Mouse (Mus musculus) frontal cortex, adult 2 months (tissue): ENCODE results near the gene Dmrt2. TPM values are rescaled to one million over a fixed set of nuclear protein-coding genes. Genes with fewer than 3 reads are reported as not detected.

ENCODE experiments used
- DNase-seq, 2 experiments: peaks; one replicate each; pipeline ENCODE4 v3.0.0; 2022; ENCODE audit warnings: low spot score in 1 of 2; ENCODE audit errors: extremely low spot score in 1 of 2
- polyA plus RNA-seq: library from polyadenylated mRNA; depleted of rRNA; stranded (reverse); fragments of >200 nt; gene quantifications from 2 replicates; pipeline ENCODE4 v1.2.3, GENCODE M21; 2012; rRNA removed

Dmrt2 gene
- 1.1 and 1.3 TPM in 2 replicates for polyA plus RNA-seq

DNA sequence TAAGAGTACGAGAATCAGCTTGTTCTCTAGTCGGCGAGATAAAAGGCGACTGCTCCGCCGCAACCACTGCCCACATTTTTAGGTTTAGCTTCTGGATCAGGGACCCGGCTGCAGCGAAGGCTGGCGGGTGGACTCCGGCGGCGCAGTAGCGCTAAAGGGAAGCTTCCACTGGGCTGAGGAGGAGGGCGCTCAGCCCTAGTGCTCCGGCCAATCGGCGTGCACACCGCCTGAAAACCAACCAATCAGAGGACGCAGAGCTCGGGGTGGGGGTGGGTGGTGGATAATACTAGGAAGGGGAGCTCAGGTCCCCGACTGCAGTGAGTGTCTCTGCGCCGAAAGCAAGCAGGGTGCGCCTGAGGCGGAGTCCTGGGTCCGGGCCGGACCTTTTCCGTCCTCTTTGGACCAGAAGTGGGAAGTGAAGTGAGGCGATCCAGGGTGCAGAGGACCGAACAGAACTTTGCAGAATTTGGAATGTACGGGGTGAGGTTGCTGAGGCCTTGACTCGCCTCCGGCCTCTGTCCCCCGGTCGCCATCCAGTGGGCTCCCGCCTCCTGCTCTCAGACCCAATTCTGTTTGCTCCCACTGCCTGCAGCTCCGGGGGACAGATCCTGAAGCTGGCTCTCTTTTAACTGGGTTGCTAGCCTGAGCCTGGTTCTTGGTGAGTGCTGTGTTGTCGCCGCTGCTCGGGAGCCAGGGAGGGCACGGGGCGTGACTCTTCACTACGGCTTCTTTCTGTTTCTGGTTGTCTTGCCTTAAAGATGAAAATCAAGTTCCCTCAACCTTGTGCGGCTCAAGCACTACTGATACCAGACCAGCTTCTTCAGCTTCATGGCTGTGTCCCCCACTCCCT lies at the start of gene Dmrt2:
Dmrt2 (plus strand) TSS at position 311 of the 850 bp plus-strand sequence.
- peak in 1 of 2 experiments; percentile 37 for DNase-seq

GRCm38 (mm10) chr19:25628490-25628889 lies 43.7 kb upstream of the Dmrt2 start:
- peak in 1 of 2 experiments; percentile 82 for DNase-seq

DNA sequence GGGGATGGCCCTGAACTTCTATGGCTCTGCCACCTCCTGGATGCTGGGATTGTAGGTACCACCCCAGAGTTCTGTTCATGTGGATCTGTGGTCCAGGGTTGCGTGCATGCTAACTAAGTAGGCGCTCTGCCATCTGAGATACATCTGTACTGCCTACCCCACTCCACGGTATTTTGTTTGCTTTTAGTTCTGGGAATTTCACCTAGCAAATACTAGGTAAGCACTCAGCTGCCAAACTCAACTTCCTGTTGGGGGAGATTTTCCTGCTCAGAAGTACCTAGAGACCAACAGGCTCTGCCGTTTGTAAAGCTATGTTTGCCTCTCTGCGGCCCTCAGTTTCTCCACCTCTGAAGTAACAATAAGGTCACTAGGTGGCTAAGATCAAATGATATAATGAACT lies 37.1 kb upstream of the Dmrt2 start:
- DNase-seq, result no peak

DNA sequence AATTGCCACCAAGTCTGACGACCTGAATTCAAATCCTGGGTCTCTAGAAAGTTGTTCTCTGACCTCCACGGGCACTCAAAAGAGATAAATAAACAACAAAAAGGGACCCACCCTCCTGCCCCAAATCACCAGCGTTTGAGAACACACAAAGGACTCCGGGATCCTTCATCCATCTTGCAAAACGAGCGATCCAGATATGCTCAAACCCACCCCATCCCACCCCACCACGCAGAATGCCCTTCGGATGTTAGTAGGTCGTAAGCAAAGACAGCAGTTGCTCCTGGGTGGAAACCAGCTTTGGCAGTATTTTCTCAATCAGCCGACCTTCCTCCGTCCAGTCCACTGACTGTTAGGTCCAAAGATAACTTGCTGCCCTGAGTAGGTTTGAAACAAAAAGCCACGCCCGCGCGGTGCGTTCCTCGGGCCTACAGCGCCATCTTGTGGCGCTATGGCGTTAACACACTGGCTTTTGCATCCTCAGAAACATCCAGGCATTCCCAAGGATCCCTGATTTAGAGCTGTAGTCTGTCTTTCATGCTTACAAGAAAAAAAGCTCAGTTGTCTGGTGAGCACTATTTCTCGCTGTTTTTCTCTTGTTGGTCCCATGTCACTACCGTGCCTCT lies 36.5 kb upstream of the Dmrt2 start:
- peak; percentile 3 to 77 for DNase-seq

DNA sequence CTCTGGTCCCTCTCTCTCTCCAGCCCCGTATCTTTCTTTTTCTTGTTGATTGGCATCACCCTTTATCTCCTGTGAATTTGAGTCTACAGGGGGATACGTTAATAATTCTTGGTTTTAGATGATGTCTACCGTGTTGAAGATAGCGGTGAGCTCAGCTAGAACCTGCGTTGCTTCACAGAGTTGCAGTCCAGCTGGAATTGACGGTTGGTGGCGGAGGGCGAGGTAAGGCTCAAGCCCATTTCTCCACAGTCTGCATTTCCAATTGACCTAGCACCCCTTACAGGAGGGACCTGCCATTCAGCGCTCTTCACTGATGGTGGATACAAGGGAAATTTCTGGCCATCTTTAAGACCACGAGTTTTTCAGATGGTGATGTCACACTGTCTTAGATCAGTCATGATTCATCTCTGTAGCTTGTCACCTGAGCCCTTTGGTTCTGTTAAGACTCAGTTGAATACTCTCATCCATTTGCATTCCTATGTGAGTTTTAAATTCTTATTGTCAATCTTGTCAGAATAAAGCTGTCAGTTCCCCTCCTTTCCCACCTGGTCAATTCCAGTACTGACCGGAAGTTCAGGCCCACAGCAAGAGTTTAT lies 33.3 kb upstream of the Dmrt2 start:
- DNase-seq, result no peak

DNA sequence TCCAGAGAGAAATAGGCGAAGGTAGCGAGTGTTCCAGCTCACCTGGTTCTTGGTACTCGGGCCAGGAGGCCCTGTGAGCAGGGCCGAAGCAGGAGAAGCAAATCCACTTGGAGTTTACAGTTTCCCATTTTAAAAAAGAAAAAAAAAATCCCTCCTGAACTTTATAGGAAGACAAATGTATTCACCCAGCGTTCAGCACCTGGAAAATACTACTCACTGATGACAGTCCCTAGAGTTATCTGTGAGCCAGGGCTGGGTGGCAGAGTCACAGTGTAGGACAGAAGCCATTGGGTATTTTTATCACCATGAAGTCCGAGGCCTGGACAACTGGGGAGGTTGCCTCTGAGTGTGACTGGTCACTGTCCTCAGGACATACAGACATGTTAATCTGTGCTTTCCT lies 30.4 kb upstream of the Dmrt2 start:
- no peak for DNase-seq

DNA sequence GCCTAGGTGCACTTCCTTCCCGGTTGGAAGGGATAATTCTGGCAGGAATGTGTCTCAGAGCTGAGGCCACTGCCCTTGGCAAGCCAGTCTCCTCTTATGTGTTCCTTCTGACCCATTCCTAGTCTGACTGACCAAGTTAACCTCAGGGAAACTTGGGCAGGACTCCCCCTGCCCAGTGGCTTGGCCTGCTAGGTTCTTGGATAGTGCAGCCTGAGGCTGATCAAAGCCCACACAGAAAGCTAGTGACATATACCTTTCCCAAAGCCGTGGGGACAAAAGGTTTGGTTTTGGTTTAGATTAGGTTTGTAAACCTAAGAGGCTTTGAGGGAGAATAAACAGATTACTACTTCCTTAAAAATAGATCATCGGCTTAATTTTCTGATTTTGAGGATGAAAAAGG lies 25.1 kb upstream of the Dmrt2 start:
- DNase-seq, result no peak

GRCm38 (mm10) chr19:25648701-25649100 lies 23.5 kb upstream of the Dmrt2 start:
- no peak for DNase-seq

GRCm38 (mm10) chr19:25650474-25650873 lies 21.7 kb upstream of the Dmrt2 start:
- DNase-seq, result no peak

GRCm38 (mm10) chr19:25652560-25652959 lies 19.7 kb upstream of the Dmrt2 start:
- peak; percentile 1 to 18 for DNase-seq

DNA sequence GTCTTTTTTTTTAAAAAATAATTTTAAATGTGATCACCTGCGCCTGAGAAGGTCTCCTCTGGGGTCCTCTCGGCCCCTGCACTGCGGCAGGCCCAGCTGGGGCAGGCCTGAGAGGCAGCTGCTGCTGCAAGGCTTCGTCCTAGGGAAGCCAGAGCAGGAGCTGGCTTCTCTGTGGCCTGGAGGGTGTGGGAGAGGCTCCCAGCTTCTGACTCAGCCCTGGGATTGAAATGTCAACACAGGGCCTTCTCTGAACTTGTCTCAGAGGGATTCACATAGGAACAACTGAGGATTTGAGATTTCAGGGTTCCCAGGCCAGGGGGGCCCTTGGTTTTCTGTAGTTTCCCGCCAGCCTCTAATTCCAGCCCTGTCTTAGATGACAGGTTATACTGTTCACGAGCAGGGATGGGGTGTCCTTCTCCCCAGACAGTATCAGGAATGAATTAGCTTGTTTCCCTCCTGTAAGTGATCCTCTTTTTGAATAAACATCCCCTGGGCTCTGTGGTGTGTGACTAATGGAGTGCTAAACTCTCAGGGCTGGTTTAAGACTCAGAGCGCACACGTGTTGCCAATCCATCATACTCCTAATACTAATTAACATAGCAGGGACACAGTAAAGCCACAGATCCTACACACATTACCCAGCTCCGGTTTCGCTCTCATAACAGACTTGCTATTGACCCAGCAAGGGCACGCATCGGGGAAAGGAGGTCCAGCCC lies 18.0 kb upstream of the Dmrt2 start:
- no peak for DNase-seq

GRCm38 (mm10) chr19:25665486-25666339 lies 6.5 kb upstream of the Dmrt2 start:
- DNase-seq, result no peak

DNA sequence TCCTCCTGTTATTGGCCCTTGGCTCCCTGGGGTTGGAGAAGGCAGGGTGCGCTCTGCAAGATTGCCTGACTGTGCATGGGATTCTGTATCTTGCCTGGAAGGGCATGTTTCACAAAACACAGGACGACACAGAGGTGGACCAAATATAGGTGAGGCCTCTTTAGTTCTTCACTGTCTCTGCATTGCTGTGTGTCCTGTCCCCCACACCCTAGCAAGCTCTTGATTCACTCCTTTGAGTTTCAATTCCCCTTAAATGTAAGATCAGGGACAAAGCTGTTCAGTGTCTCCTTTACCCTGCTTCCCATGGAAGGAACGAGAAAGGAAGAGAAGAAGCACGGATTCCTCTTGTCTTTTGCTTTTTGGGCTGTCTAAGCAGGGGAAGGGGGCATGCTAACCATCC lies 4.4 kb upstream of the Dmrt2 start:
- no peak for DNase-seq

DNA sequence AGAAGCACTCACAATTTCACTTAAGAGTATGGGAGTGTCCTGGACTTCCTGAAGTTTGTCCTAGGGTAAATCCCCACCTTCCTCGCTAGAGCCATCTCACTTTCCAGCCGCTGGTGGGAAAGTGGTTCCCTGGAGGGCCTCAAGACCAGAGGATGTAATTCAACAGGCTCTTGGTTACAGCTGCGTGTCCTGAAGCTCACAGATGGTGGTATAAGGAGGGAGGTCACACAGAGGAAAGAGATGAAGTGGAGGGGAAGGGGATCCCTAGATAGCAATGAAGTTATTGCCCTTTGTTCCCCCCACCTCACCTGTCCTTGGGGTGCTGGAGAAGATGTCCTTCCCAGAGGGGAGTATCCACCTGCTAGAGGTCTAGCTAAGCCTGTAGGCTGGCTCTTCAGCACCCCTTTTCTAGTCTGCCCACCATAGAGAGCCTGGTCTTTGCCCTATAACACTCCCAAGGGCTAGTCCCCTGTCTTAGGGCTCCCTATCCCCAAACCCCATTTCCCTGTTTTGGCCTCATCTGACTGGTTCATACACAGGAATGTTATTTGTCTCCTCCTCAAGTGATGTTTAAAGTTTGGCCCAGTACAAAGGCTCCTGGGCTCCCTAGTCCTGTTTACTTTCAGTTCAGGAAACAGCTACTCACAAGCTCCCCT lies 2.5 kb upstream of the Dmrt2 start:
- no peak for DNase-seq

DNA sequence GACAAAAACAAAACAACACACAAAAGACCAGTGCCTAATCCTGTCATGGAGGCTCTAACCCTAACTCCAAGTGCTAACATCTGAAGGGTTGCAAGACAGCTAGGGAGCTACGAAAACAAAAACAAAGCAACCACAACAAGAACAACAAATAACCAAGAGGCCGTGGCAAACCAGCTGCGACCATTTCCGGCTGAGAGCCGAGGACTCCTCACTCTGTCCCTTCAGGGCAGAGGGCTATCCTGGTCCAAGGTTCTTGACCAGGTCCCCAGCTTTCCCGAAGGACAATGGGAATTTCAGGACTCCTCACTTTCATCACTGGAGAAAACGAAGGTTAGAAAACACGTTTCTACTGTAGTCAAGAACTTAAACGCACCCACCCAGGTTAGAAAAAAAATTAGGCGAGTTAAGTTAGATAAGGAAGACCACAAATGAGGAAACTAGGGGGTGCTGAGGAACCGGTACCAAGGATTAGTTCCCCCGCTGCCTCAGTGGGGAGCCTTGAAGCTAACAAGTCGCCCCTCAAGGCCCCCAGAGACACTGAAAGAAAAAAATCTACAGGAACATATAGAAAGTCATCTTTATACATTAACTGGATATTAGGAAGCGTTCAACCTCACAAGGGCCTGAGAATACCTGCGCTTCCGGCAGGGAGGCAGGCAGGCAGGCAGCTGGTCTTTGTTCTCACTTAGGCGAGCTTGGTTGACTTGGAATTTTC lies 1.5 kb upstream of the Dmrt2 start:
- DNase-seq, result no peak

- no peak for DNase-seq
These were observed 530 bp upstream of the Dmrt2 start for GRCm38 (mm10) chr19:25671681-25672080.

DNA sequence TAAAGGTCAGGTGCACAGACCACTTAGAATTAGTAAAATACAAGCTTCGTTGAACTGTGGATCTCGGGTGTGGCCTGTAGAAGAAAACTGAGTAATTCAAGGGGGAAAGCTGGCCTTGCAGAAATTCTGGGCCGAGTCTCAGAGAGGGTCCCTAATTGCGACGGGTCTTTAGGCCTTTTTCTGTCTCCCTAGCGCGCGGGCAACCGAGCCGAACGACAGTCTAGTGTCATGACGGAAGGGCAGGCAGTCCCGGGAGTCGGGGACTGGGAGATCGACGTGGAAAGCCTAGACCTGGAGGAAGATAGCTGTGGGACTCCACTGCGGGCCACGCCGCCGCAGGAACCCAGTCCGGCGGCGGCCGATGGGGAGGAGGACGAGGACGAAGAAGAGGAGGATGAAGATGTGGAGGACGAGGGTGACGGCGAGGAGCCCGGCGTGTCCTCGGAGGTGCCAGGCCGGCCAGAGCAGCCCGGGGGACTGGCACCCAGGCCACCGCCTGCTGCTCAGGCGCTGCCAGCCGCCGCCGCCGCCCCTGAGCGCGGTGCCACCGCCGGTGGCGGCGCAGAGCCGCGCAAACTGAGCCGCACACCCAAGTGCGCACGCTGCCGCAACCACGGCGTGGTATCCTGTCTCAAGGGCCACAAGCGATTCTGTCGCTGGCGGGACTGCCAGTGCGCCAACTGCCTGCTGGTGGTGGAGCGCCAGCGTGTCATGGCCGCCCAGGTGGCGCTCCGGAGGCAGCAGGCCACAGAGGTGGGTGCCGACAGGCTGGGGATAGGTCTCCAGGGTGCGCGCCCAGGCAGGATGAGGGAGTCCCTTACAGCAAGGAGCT lies 1.2 kb downstream of the Dmrt2 start:
- DNase-seq, result no peak

GRCm38 (mm10) chr19:25674056-25674420 lies 1.8 kb downstream of the Dmrt2 start:
- DNase-seq, result no peak
